Mouse (Mus musculus) central nervous system, embryonic 11.5 days (tissue): ENCODE data around the gene Atoh8. TPM values are rescaled to one million over a fixed set of nuclear protein-coding genes. Genes with fewer than 3 reads are reported as not detected.

ENCODE experiments used
- polyA plus RNA-seq: library from polyadenylated mRNA; depleted of rRNA; stranded (reverse); fragments of >200 nt; gene quantifications from 2 replicates; pipeline ENCODE4 v1.2.3, GENCODE M21; 2012; rRNA removed

The Atoh8 gene
- 6.9 and 10.8 TPM in 2 replicates for polyA plus RNA-seq

DNA sequence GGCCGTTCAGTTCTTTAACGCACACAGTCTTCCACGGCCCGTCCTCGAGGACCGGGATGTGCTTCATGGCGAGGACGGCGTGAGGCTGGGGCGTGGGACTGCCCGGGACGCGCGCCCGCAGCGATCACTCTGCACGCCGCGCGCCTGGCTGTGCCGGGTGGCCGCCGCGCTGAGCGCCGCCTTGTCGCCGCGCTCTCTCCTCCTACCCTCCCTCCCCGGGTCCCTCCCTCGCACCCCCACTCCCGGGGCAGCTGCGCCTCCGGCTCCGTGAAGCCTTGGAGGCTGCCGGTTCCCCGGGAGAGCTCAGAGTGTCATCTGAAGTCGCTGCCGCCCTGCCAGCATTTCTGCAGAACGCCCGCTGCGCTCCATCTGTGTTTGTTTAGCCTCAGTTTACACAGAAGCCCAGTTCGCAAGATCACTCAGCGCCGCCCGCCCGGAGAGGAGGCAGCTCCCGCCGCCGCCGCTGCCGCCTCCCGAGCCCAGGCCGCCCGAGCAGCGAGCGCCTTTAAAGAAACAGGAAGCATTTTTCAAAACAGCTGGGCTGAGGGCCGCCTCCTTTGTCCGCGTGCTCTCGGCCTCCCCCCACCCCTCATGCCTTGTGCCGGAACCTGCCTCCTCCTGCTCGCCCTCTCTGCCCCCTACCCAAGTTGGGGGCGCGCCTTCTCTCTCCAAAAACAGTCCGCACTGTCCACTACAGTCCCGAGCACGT is at the start of gene Atoh8:
Gene Atoh8 (minus strand): TSS at position 480 of the 709 bp plus-strand sequence.

Other genes starting within 250 kb of the Atoh8 start
- 31.2 and 32.7 TPM in 2 replicates for gene St3gal5, start 138.0 kb downstream of the Atoh8 start, polyA plus RNA-seq
- 0.09 TPM in 1 of 2 replicates, not detected in the other for gene Sftpb, start 69.0 kb upstream of the Atoh8 start, polyA plus RNA-seq
- gene Usp39, start 109.6 kb upstream of the Atoh8 start, polyA plus RNA-seq, result 59.2 and 62.7 TPM in 2 replicates
- 25.5 and 29.6 TPM in 2 replicates for gene 0610030E20Rik, start 111.7 kb upstream of the Atoh8 start, polyA plus RNA-seq
- gene Tmem150a, start 119.9 kb upstream of the Atoh8 start, polyA plus RNA-seq, result 6.8 and 15.5 TPM in 2 replicates
- 64.9 and 70.5 TPM in 2 replicates for gene Rnf181, start 131.4 kb upstream of the Atoh8 start, polyA plus RNA-seq
- gene Vamp5, start 144.9 kb upstream of the Atoh8 start, polyA plus RNA-seq, result 19.4 and 20.6 TPM in 2 replicates
- 60.3 and 66.4 TPM in 2 replicates for gene Vamp8, start 155.1 kb upstream of the Atoh8 start, polyA plus RNA-seq
- 21.2 and 25.7 TPM in 2 replicates for gene Ggcx, start 178.7 kb upstream of the Atoh8 start, polyA plus RNA-seq
- 269 and 319 TPM in 2 replicates for gene Mat2a, start 204.0 kb upstream of the Atoh8 start, polyA plus RNA-seq